Mouse (Mus musculus): ENCODE data around the gene Adamts17. TPM values are rescaled to one million over a fixed set of nuclear protein-coding genes. Genes with fewer than 3 reads are reported as not detected.

The Adamts17 gene
- polyA plus RNA-seq, 1 experiment = 6.8 TPM

GRCm38 (mm10) chr7:66892096-66892495, 52.6 kb downstream of the Adamts17 start:
- no peak for TF ChIP-seq POLR2A (IDR thresholded peaks at IDR 0.05; ENCODE audit: control insufficient read depth, low read depth, low read length)
- no peak for TF ChIP-seq CTCF (IDR thresholded peaks at IDR 0.05; ENCODE audit: control insufficient read depth, insufficient read depth, insufficient replicate concordance, low read depth, low read length)
- H3K27ac ChIP-seq (ENCODE audit: control insufficient read depth, insufficient read depth, low read depth, low read length) = no peak overlapping the region
- no peaks in the 10 kb centered on the region for H3K27me3 ChIP-seq (ENCODE audit: control insufficient read depth, insufficient read depth, low read length)
- no peak overlapping the region for H3K4me3 ChIP-seq (ENCODE audit: control insufficient read depth, low read depth, low read length)
- H3K36me3 ChIP-seq (ENCODE audit: control insufficient read depth, insufficient read depth, low read length) = no peaks in the 10 kb centered on the region
- no peaks in the 10 kb centered on the region for H3K4me1 ChIP-seq (ENCODE audit: control insufficient read depth, insufficient read depth, low read length)

- TF ChIP-seq CTCF (IDR thresholded peaks at IDR 0.05; ENCODE audit: control insufficient read depth, insufficient read depth, insufficient replicate concordance, low read depth, low read length) (no peak), POLR2A (IDR thresholded peaks at IDR 0.05; ENCODE audit: control insufficient read depth, low read depth, low read length) (no peak)
- H3K4me1 ChIP-seq (ENCODE audit: control insufficient read depth, insufficient read depth, low read length) = no peaks in the 10 kb centered on the region
- H3K27ac ChIP-seq (ENCODE audit: control insufficient read depth, insufficient read depth, low read depth, low read length) = no peak overlapping the region
- H3K4me3 ChIP-seq (ENCODE audit: control insufficient read depth, low read depth, low read length) = no peak overlapping the region
- H3K27me3 ChIP-seq (ENCODE audit: control insufficient read depth, insufficient read depth, low read length) = no peaks in the 10 kb centered on the region
- H3K36me3 ChIP-seq (ENCODE audit: control insufficient read depth, insufficient read depth, low read length) = no peaks in the 10 kb centered on the region
Observed at GRCm38 (mm10) chr7:66902376-66902775, 62.8 kb downstream of the Adamts17 start.

GRCm38 (mm10) chr7:66903014-66903413, 63.5 kb downstream of the Adamts17 start:
- no peak overlapping the region for H3K4me3 ChIP-seq (ENCODE audit: control insufficient read depth, low read depth, low read length)
- TF ChIP-seq CTCF (IDR thresholded peaks at IDR 0.05; ENCODE audit: control insufficient read depth, insufficient read depth, insufficient replicate concordance, low read depth, low read length) = no peak
- TF ChIP-seq POLR2A (IDR thresholded peaks at IDR 0.05; ENCODE audit: control insufficient read depth, low read depth, low read length) = no peak
- no peaks in the 10 kb centered on the region for H3K27me3 ChIP-seq (ENCODE audit: control insufficient read depth, insufficient read depth, low read length)
- no peaks in the 10 kb centered on the region for H3K4me1 ChIP-seq (ENCODE audit: control insufficient read depth, insufficient read depth, low read length)
- no peak overlapping the region for H3K27ac ChIP-seq (ENCODE audit: control insufficient read depth, insufficient read depth, low read depth, low read length)
- H3K36me3 ChIP-seq (ENCODE audit: control insufficient read depth, insufficient read depth, low read length) = no peaks in the 10 kb centered on the region

GRCm38 (mm10) chr7:66905941-66906340, 66.4 kb downstream of the Adamts17 start:
- Histone ChIP-seq H3K27ac (ENCODE audit: control insufficient read depth, insufficient read depth, low read depth, low read length) (no peak overlapping the region), H3K4me3 (ENCODE audit: control insufficient read depth, low read depth, low read length) (no peak overlapping the region), H3K36me3 (ENCODE audit: control insufficient read depth, insufficient read depth, low read length) (no peaks in the 10 kb centered on the region), H3K4me1 (ENCODE audit: control insufficient read depth, insufficient read depth, low read length) (no peaks in the 10 kb centered on the region), H3K27me3 (ENCODE audit: control insufficient read depth, insufficient read depth, low read length) (no peaks in the 10 kb centered on the region)
- no peak for TF ChIP-seq POLR2A (IDR thresholded peaks at IDR 0.05; ENCODE audit: control insufficient read depth, low read depth, low read length)
- no peak for TF ChIP-seq CTCF (IDR thresholded peaks at IDR 0.05; ENCODE audit: control insufficient read depth, insufficient read depth, insufficient replicate concordance, low read depth, low read length)

GRCm38 (mm10) chr7:66912866-66913265, 73.3 kb downstream of the Adamts17 start:
- H3K27ac ChIP-seq (ENCODE audit: control insufficient read depth, insufficient read depth, low read depth, low read length) = no peak overlapping the region
- no peaks in the 10 kb centered on the region for H3K4me1 ChIP-seq (ENCODE audit: control insufficient read depth, insufficient read depth, low read length)
- H3K4me3 ChIP-seq (ENCODE audit: control insufficient read depth, low read depth, low read length) = no peak overlapping the region
- no peaks in the 10 kb centered on the region for H3K36me3 ChIP-seq (ENCODE audit: control insufficient read depth, insufficient read depth, low read length)
- no peak for TF ChIP-seq CTCF (IDR thresholded peaks at IDR 0.05; ENCODE audit: control insufficient read depth, insufficient read depth, insufficient replicate concordance, low read depth, low read length)
- TF ChIP-seq POLR2A (IDR thresholded peaks at IDR 0.05; ENCODE audit: control insufficient read depth, low read depth, low read length) = no peak
- no peaks in the 10 kb centered on the region for H3K27me3 ChIP-seq (ENCODE audit: control insufficient read depth, insufficient read depth, low read length)

GRCm38 (mm10) chr7:66923595-66923994, 84.1 kb downstream of the Adamts17 start:
- Histone ChIP-seq H3K36me3 (ENCODE audit: control insufficient read depth, insufficient read depth, low read length) (no peaks in the 10 kb centered on the region), H3K27ac (ENCODE audit: control insufficient read depth, insufficient read depth, low read depth, low read length) (no peak overlapping the region), H3K4me3 (ENCODE audit: control insufficient read depth, low read depth, low read length) (no peak overlapping the region), H3K27me3 (ENCODE audit: control insufficient read depth, insufficient read depth, low read length) (no peaks in the 10 kb centered on the region), H3K4me1 (ENCODE audit: control insufficient read depth, insufficient read depth, low read length) (no peaks in the 10 kb centered on the region)
- TF ChIP-seq CTCF (IDR thresholded peaks at IDR 0.05; ENCODE audit: control insufficient read depth, insufficient read depth, insufficient replicate concordance, low read depth, low read length) (no peak), POLR2A (IDR thresholded peaks at IDR 0.05; ENCODE audit: control insufficient read depth, low read depth, low read length) (no peak)

- Histone ChIP-seq H3K27ac (ENCODE audit: control insufficient read depth, insufficient read depth, low read depth, low read length) (no peak overlapping the region), H3K4me3 (ENCODE audit: control insufficient read depth, low read depth, low read length) (no peak overlapping the region), H3K4me1 (ENCODE audit: control insufficient read depth, insufficient read depth, low read length) (no peaks in the 10 kb centered on the region), H3K36me3 (ENCODE audit: control insufficient read depth, insufficient read depth, low read length) (no peaks in the 10 kb centered on the region), H3K27me3 (ENCODE audit: control insufficient read depth, insufficient read depth, low read length) (no peaks in the 10 kb centered on the region)
- TF ChIP-seq POLR2A (IDR thresholded peaks at IDR 0.05; ENCODE audit: control insufficient read depth, low read depth, low read length) (no peak), CTCF (IDR thresholded peaks at IDR 0.05; ENCODE audit: control insufficient read depth, insufficient read depth, insufficient replicate concordance, low read depth, low read length) (no peak)
Observed at GRCm38 (mm10) chr7:66924104-66924503, 84.6 kb downstream of the Adamts17 start.

GRCm38 (mm10) chr7:66929263-66929662, 89.7 kb downstream of the Adamts17 start:
- Histone ChIP-seq H3K4me1 (ENCODE audit: control insufficient read depth, insufficient read depth, low read length) (no peaks in the 10 kb centered on the region), H3K27me3 (ENCODE audit: control insufficient read depth, insufficient read depth, low read length) (no peaks in the 10 kb centered on the region), H3K27ac (ENCODE audit: control insufficient read depth, insufficient read depth, low read depth, low read length) (no peak overlapping the region), H3K4me3 (ENCODE audit: control insufficient read depth, low read depth, low read length) (no peak overlapping the region), H3K36me3 (ENCODE audit: control insufficient read depth, insufficient read depth, low read length) (no peaks in the 10 kb centered on the region)
- TF ChIP-seq POLR2A (IDR thresholded peaks at IDR 0.05; ENCODE audit: control insufficient read depth, low read depth, low read length) = no peak
- TF ChIP-seq CTCF (IDR thresholded peaks at IDR 0.05; ENCODE audit: control insufficient read depth, insufficient read depth, insufficient replicate concordance, low read depth, low read length) = no peak
